Mouse (Mus musculus) testis, adult 2 months (tissue): Measurements from ENCODE around the gene Ric8b. TPM values are rescaled to one million over a fixed set of nuclear protein-coding genes. Genes with fewer than 3 reads are reported as not detected.
A peak's percentile ranks its signal among the peaks of the same experiment; 100 is the strongest.

Experiments used
- H3K27ac ChIP-seq: fragments of 200-500 bp; 2 replicates; pipeline ENCODE4 v1.5.1; 2012; ENCODE audit warnings: low read depth, low read length; ENCODE audit not compliant: control insufficient read depth, insufficient read depth
- H3K27me3 ChIP-seq: fragments of 200-500 bp; 2 replicates; pipeline ENCODE4 v1.6.1; 2012; ENCODE audit warnings: mild to moderate bottlenecking, low read length, moderate library complexity; ENCODE audit not compliant: control insufficient read depth, insufficient read depth
- H3K36me3 ChIP-seq: fragments of 200-500 bp; 2 replicates; pipeline ENCODE4 v1.6.1; 2012; ENCODE audit warnings: mild to moderate bottlenecking, low read length; ENCODE audit not compliant: control insufficient read depth, insufficient read depth
- H3K4me1 ChIP-seq: fragments of 200-500 bp; 2 replicates; pipeline ENCODE4 v1.6.1; 2012; ENCODE audit warnings: low read length; ENCODE audit not compliant: control insufficient read depth, insufficient read depth
- H3K4me3 ChIP-seq: fragments of 200-500 bp; 2 replicates; pipeline ENCODE4 v1.5.1; 2012; ENCODE audit warnings: low read depth, mild to moderate bottlenecking, low read length, moderate library complexity, mixed read lengths; ENCODE audit not compliant: control insufficient read depth
- CTCF ChIP-seq: fragments of 200-500 bp; IDR thresholded peaks from 2 replicates; pipeline ENCODE4 v1.5.1; 2012; ENCODE audit warnings: low read depth, mild to moderate bottlenecking, inconsistent platforms, low read length, moderate library complexity; ENCODE audit not compliant: control insufficient read depth, insufficient read depth, insufficient replicate concordance
- POLR2A ChIP-seq: fragments of 200-500 bp; IDR thresholded peaks from 2 replicates; pipeline ENCODE4 v1.6.1; 2012; ENCODE audit warnings: low read depth, mild to moderate bottlenecking, inconsistent platforms, low read length, moderate library complexity; ENCODE audit not compliant: control insufficient read depth
- polyA plus RNA-seq: library from polyadenylated mRNA; depleted of rRNA; stranded (reverse); fragments of >200 nt; gene quantifications from 2 replicates; pipeline ENCODE4 v1.2.3, GENCODE M21; 2012

Gene Ric8b
- polyA plus RNA-seq, 1 experiment: 3.4 TPM

GRCm38 (mm10) chr10:84982675-84983074 is 65.3 kb downstream of the Ric8b start:
- Histone ChIP-seq H3K4me1 (no peaks in the 10 kb centered on the region; the same call in 1 of the 2 replicates), H3K27me3 (no peaks in the 10 kb centered on the region), H3K27ac (no peak overlapping the region), H3K36me3 (no peaks in the 10 kb centered on the region), H3K4me3 (no peak overlapping the region)
- no peak for TF ChIP-seq POLR2A
- TF ChIP-seq CTCF: no peak

- no peak overlapping the region for H3K27ac ChIP-seq
- no peaks in the 10 kb centered on the region for H3K36me3 ChIP-seq
- H3K4me1 ChIP-seq: no peaks in the 10 kb centered on the region; the same call in 1 of the 2 replicates
- H3K27me3 ChIP-seq: no peaks in the 10 kb centered on the region
- TF ChIP-seq POLR2A (no peak), CTCF (peak; percentile 29; the same call in 1 of the 2 replicates)
- no peak overlapping the region for H3K4me3 ChIP-seq
These were observed 68.5 kb downstream of the Ric8b start for GRCm38 (mm10) chr10:84985956-84986355.

GRCm38 (mm10) chr10:84987666-84988065 is 70.2 kb downstream of the Ric8b start:
- no peaks in the 10 kb centered on the region; the same call in 1 of the 2 replicates for H3K4me1 ChIP-seq
- TF ChIP-seq POLR2A (no peak), CTCF (no peak)
- H3K27me3 ChIP-seq: no peaks in the 10 kb centered on the region
- H3K27ac ChIP-seq: no peak overlapping the region
- no peaks in the 10 kb centered on the region for H3K36me3 ChIP-seq
- H3K4me3 ChIP-seq: no peak overlapping the region

- Histone ChIP-seq H3K27me3 (no peaks in the 10 kb centered on the region), H3K4me3 (no peak overlapping the region), H3K4me1 (no peaks in the 10 kb centered on the region; the same call in 1 of the 2 replicates), H3K36me3 (no peaks in the 10 kb centered on the region), H3K27ac (no peak overlapping the region)
- TF ChIP-seq POLR2A (no peak), CTCF (no peak)
These were observed 71.2 kb downstream of the Ric8b start for GRCm38 (mm10) chr10:84988650-84989049.

GRCm38 (mm10) chr10:84994346-84994745 is 76.9 kb downstream of the Ric8b start:
- Histone ChIP-seq H3K4me3 (no peak overlapping the region), H3K27me3 (no peaks in the 10 kb centered on the region), H3K27ac (no peak overlapping the region), H3K36me3 (no peaks in the 10 kb centered on the region), H3K4me1 (no peaks in the 10 kb centered on the region; the same call in 1 of the 2 replicates)
- TF ChIP-seq CTCF (no peak), POLR2A (no peak)

GRCm38 (mm10) chr10:84994971-84995370 is 77.6 kb downstream of the Ric8b start:
- Histone ChIP-seq H3K36me3 (no peaks in the 10 kb centered on the region), H3K4me3 (no peak overlapping the region), H3K4me1 (no peaks in the 10 kb centered on the region; the same call in 1 of the 2 replicates), H3K27ac (no peak overlapping the region), H3K27me3 (no peaks in the 10 kb centered on the region)
- TF ChIP-seq CTCF (no peak), POLR2A (no peak)

- H3K4me1 ChIP-seq: no peaks in the 10 kb centered on the region; the same call in 1 of the 2 replicates
- H3K36me3 ChIP-seq: no peaks in the 10 kb centered on the region
- H3K27ac ChIP-seq: no peak overlapping the region
- H3K27me3 ChIP-seq: no peaks in the 10 kb centered on the region
- no peak overlapping the region for H3K4me3 ChIP-seq
- TF ChIP-seq CTCF: no peak
- TF ChIP-seq POLR2A: no peak
These were observed 79.0 kb downstream of the Ric8b start for GRCm38 (mm10) chr10:84996366-84996765.
